Mouse (Mus musculus) gastrocnemius, adult 2 months (tissue): ENCODE data around the gene Mdga1. TPM values are rescaled to one million over a fixed set of nuclear protein-coding genes. Genes with fewer than 3 reads are reported as not detected.
A peak's percentile ranks its signal among the peaks of the same experiment; 100 is the strongest.

Experiments
- DNase-seq: peaks from one replicate; pipeline ENCODE4 v3.0.0; 2022
- H3K27ac ChIP-seq: fragments of 200-600 bp; 2 replicates; pipeline ENCODE4 v1.8.1; 2022; ENCODE audit warnings: mild to moderate bottlenecking
- H3K4me3 ChIP-seq: fragments of 200-600 bp; 2 replicates; pipeline ENCODE4 v1.8.1; 2022; ENCODE audit warnings: mild to moderate bottlenecking, moderate library complexity
- CTCF ChIP-seq: fragments of 200-600 bp; IDR thresholded peaks from 2 replicates; pipeline ENCODE4 v1.8.1; 2022; ENCODE audit warnings: antibody characterized with exemption, mild to moderate bottlenecking, moderate library complexity
- intact Hi-C: fragments of 180-260 bp; cut with DNase I; formaldehyde crosslinking; loops from one replicate; pipeline ENCODE4 v1.15.1; 2025
- total RNA-seq, 2 experiments: library from RNA; stranded (reverse); gene quantifications; 2 replicates each; pipeline ENCODE4 v1.2.3; 2021

The Mdga1 gene
- total RNA-seq, 2 experiments from 2014 or later = 29.5 to 41.3 TPM

DNA sequence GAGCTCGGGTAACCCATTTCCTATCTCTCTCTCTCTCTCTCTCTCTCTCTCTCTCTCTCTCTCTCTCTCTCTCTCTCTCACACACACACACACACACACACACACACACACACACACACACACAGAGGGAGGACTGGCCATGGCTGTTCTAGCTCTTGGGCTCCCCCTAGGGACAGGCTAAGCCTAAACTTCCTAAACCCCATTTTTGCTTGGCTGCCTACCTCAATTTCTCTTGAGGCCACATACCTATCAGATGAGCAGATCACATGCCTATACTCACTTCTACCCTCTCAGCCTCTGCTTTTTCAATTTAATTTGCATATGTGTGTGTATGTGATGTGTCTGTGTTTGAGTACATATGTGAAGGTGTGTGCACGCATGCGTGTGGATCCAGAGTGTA, 111.1 kb downstream of the Mdga1 start:
- Histone ChIP-seq H3K4me3 (no peak overlapping the region), H3K27ac (no peak overlapping the region)
- intact Hi-C loops = no loop called here
- DNase-seq = peak; percentile 48
- TF ChIP-seq CTCF = peak; percentile 46

DNA sequence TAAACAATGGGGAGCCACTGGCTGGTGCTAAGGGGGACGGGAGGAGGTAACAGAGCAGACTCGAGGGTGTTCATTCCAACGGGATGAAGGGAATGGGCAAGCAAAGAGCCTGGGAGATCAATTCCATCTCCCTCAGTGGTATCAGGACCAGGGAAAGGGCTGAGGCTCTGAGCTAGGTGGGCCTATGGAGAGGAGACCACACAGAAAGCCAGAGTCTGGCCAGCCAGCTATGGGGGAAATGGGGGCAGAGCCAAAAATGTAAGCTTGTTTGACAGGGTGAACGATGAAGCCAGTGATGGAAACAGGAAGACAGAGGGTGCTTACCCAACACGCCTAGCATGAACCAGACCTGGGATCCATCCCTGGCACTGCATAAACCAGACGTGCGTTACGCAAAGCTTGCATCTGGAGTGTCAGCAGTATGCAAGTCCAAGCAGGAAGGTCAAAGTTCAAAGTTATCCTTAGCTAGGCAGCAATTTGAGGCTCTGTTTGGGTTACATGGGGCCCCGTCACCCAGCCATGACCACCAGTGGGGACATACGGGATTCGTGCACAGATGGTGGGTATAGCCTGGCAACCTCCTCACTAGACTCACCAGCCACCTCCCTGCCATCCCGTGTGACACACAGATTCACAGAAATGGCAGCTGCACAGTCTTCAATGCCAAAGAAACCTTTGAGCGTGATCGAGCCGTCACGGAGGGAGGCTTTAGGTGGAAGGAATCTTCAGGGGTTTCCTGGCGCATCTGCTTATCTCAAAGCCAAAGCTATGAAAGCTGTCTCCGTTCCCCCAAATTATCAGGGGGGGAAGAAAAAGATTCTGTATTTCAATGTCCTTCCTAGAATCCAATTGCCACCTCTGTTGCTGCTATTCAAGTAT, 113.9 kb downstream of the Mdga1 start:
- Histone ChIP-seq H3K27ac (no peak overlapping the region), H3K4me3 (no peak overlapping the region)
- intact Hi-C loops = no loop called here
- TF ChIP-seq CTCF = no peak
- DNase-seq = no peak

DNA sequence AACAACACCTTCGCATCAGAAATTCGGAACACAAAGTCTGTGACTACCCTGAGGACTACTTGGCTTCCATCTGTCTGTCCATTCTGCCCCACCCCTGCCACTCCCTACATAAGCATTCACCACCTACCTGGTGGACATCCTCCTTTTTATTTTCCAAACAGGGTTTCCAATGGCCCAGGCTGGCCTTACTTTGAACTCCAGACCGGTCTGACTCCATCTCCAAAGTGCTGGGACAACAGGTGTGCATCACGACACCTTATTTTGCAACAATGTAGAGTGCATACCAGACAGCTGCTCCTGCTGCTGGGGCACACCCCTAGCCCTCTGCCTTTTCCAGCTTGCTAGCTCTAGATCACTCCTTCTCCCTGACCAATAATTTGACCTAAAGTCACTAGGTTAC, 115.1 kb downstream of the Mdga1 start:
- Histone ChIP-seq H3K4me3 (no peak overlapping the region), H3K27ac (no peak overlapping the region)
- no peak for DNase-seq
- intact Hi-C loops = no loop called here
- no peak for TF ChIP-seq CTCF

DNA sequence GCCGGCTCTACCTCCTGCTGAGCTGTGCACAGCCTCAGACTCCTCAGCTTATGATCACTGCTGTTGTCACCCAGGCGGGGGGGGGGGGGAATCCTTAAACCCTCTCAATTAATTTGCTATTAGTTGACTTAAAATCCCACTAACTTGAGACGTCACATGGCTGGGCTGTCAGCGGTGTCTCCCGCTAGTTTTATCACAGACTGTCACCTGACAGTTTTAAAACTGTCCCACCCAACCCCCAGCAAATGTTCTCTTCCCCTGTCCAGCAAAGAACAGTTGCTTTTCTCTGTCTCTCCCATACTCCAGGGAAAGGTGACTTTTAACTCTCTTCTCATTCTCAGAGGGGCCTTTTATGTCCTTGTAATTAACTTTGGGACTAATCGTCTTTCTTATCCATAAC, 115.5 kb downstream of the Mdga1 start:
- intact Hi-C loops = no loop called here
- no peak for TF ChIP-seq CTCF

DNA sequence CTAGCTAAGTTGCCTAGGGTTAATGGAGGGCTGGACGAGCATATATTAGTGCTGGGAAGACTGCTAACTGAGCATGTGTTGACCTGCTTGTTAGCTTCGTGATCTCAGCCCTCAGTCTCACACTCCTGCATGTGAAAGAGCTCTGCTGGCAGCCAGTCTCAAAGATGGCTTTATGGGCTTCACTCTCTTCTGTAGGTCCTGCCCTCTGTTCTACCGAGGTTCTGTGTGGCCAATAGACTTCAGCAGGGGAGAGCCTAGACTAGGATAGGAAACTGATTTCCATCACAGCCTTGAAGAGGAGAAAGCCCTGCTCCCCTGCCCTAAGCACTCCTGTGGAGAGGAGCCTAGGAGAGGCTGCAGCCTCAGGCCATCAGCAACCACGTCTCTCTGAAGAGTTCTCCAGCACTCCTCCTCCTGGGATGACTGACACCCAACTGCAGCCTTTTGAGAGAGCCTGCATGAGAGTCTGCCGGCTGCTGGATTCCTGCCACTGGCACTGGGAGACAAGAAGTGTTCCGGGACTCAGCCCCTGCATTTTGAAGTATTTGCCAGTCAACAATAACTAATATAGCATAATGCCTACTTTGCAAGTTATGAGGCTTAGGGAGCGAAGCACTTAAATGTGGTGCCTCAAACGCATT, 116.9 kb downstream of the Mdga1 start:
- TF ChIP-seq CTCF = no peak
- intact Hi-C loops = no loop called here
- no peak for DNase-seq
- Histone ChIP-seq H3K27ac (no peak overlapping the region), H3K4me3 (no peak overlapping the region)

More for the DNA sequence above, 115.5 kb downstream of the Mdga1 start:
- H3K4me3 ChIP-seq = no peak overlapping the region
- DNase-seq = no peak
- H3K27ac ChIP-seq = no peak overlapping the region

DNA sequence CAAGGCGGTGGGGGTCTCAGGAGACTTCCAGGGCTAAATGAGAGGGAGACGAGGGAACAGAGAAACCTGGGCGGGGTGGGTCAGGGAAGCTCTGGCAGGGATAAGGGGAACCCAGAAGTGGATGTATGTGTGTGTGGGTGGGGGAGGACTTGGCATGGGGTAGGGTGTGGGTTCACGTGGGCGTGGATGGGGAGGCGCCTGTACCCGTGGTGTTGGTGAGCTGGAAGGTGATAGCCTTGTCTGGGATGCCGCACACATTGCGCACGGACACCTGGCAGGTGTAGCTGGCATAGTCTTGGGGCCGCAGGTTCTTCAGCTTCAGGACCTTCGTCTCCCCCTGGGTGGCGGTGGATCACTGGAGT, 120.5 kb downstream of the Mdga1 start:
- no peak for TF ChIP-seq CTCF
- H3K27ac ChIP-seq = no peak overlapping the region
- no peak for DNase-seq
- intact Hi-C loops = loop anchor here (5.0 kb wide), 1 partner anchor 52 kb away; no protein-coding TSS in a partner anchor
- no peak overlapping the region for H3K4me3 ChIP-seq

DNA sequence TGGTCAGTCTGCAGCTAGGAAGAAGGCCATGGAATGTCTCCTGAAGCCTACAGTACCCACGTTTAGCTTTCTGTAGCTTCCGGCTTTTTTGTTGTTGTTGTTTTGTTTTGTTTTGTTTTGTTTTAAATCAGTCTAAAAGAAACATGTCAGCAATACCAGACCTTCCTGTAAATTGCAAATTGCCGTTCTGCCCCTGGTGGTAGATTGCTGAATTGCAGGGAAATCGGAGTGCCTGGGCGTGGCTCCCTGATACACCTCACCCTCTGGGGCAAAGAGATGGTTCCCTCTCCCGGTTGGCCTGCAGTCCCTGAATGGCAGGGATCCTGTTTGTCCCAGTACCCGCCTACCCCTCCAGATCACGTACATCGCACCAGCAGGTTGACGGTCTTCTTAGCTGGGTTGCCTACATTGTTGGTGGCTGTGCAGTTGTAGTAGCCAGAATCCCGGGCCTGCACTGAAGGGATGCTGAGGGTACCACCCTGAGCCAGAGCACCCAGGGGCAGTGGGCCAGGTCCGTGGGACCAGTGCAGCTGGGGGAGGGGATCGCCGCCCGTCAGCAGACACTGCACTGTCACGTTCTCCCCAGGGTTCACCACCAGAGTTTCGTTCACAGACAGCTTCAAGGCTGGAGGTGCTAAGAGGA, 121.0 kb downstream of the Mdga1 start:
- DNase-seq = peak; percentile 74
- intact Hi-C loops = loop anchor here (5.0 kb wide), 1 partner anchor 52 kb away; no protein-coding TSS in a partner anchor
- no peak overlapping the region for H3K4me3 ChIP-seq
- TF ChIP-seq CTCF = peak; percentile 79
- H3K27ac ChIP-seq = no peak overlapping the region

DNA sequence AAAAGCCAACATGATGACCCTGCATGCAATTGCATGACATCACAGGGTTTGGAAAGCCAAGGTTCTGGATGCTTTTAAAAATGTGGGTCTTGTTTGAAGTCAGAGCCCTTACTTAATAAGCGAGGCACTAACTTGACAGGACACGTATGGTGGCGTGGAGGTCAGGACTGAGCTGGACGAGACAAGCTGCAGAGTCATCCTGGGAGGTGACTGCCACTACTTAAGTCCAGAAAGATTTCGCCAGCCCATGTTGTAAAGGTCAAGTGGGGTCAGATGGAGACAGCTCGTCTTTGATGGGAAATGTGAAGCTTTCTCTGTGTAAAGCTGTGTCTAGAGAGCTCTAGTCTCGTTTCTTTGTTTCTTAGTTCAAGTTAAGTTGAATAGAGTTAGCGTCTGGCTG, 122.6 kb downstream of the Mdga1 start:
- intact Hi-C loops = loop anchor here (5.0 kb wide), 1 partner anchor 50 kb away; no protein-coding TSS in a partner anchor
- Histone ChIP-seq H3K4me3 (no peak overlapping the region), H3K27ac (no peak overlapping the region)
- TF ChIP-seq CTCF = no peak
- no peak for DNase-seq

DNA sequence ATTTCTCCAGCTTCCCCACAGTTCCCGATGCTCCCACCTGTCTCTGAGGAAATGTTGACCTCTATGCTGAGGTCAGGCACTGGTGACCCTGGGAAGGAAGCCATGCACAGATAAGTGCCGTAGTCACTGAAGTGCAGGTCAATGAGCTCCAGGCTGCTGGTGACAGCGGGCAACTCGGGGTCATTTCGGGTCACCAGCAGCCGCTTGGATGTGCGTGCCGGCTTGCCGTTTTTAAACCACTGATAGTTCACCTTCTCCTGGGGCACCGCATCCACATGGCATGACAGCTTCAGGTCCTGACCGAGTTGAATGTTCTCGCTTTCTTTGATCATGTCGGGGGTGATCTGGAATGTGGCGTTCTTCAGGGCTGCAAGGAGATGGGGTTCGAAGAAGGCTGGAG, 123.6 kb downstream of the Mdga1 start:
- Histone ChIP-seq H3K27ac (no peak overlapping the region), H3K4me3 (no peak overlapping the region)
- no peak for DNase-seq
- no peak for TF ChIP-seq CTCF
- intact Hi-C loops = loop anchor here (5.0 kb wide), 1 partner anchor 49 kb away; no protein-coding TSS in a partner anchor

DNA sequence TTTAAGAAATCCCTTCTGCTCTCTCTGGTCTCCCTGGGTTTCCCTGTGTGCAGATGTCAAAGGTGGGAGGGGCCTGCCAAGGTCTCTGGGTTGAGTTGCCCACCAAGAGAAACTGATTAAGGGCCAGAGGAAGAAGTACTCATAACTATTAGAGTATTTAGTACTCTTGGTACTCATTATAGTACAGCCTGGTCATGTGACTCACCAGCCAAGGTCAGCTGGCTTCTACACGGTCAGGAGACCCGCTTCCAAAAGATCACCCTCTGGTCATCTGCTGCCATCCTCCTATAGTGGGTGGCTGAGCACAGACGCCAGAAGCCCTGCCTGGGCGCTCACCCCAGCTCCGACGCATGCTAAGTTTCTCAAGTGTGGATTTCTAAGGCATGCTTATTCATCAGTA, 124.9 kb downstream of the Mdga1 start:
- intact Hi-C loops = loop anchor here (5.0 kb wide), 1 partner anchor 48 kb away; no protein-coding TSS in a partner anchor
- no peak for DNase-seq
- no peak for TF ChIP-seq CTCF
- no peak overlapping the region for H3K27ac ChIP-seq
- H3K4me3 ChIP-seq = no peak overlapping the region

DNA sequence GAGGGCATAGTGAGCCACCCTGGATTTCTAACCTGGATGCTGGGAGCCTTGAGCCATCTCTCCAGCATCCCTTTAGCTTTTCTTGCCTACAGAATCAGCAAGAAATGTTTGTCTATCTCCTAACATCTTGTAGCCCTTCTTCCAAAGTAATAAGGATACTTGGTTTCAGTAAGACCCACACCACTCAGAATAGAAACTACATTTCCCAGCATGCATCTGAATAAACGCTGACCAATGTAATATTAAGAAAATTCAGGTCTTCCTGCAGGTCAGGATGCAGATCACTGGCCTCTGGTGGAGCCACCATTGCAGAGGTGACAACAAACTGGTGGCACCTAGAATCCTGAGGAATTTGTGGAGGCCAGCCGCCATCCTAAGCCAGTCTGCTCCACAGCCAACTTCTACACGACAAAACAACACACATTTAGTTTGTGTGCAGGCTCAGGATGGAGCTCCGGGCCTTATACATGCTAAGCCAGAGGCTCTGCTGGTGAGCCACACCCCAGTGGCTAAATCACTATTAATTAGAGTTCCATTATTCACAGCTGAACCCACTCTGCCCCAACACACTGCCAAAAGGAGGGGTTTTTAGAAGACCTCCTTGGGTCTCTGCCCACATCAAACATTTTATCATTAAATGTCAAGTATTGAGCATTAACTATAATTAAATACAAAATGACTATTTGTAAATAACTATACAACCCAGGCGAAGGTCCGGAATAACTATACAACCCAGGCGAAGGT, 126.3 kb downstream of the Mdga1 start:
- intact Hi-C loops = no loop called here
- DNase-seq = no peak
- no peak overlapping the region for H3K27ac ChIP-seq
- H3K4me3 ChIP-seq = no peak overlapping the region
- TF ChIP-seq CTCF = no peak

DNA sequence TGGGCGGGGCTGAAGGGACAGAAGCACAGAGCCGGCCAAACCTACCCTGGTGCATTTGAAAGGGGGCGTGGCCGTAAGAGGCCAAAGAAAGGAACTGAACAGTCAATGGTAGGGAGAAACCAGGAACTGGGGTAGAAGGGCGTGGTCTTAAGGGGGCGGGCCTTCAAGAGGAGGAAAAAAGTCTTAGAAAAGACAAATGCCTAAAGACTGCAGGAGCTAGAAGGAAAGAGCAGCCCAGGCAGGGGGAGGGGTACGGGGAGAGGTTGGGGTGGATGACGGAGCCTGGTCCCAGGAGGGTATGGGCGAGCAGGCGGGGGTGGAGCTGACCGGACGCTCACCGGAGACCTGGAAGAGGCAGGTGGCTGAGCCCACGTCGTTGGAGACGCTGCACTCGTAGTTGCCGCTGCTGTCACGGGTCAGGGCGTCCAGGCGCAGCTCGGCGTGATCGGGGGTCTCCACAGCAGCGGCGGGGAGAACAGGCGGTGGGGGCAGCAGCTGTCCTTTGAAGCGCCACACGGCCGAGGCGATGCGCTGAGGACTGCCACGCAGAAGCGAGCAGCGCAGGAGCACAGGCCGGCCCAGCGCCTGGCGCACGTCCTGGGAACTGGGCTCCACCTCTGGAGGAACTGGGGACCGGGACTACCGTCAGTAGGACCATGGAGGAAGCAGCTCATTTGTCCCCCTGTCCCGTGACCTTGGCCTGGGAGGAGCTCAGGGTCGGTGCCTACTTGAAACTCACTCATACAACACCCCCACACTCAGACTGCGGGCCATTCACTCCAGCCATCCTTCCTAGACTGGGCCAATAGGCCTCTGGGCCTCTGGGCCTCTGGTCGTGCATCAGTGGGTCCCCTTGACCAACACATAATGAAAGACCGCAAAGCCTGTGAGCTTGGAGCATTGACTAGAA, 127.9 kb downstream of the Mdga1 start:
- intact Hi-C loops = no loop called here
- Histone ChIP-seq H3K4me3 (peak overlapping the region; percentile 67), H3K27ac (peak overlapping the region; percentile 43; the same call in 1 of the 2 replicates)
- TF ChIP-seq CTCF = no peak
- DNase-seq = peak; percentile 54
